Mouse (Mus musculus): Measurements from ENCODE around the gene Gm49342. TPM values are rescaled to one million over a fixed set of nuclear protein-coding genes. Genes with fewer than 3 reads are reported as not detected.
"Not testable (repeated sequence)": the region's sequence is repeated elsewhere in the genome, so short reads cannot be mapped to it uniquely, and the experiment has no call there.

Gm49342 gene
- polyA plus RNA-seq, 1 experiment, result 52.8 TPM

- H3K4me1 ChIP-seq (ENCODE audit: control insufficient read depth, insufficient read depth, low read length); H3K4me3 ChIP-seq (ENCODE audit: insufficient read depth, low read depth, low read length); H3K27me3 ChIP-seq (replicated peaks; ENCODE audit: control insufficient read depth, insufficient read depth, low read length); H3K36me3 ChIP-seq (ENCODE audit: control insufficient read depth, insufficient read depth, low read length); H3K27ac ChIP-seq (ENCODE audit: insufficient read depth, low read depth, low read length); DNase-seq: not testable (repeated sequence)
- 95% methylated on average over 5 of the region's 5 CpGs for WGBS
Measured at GRCm38 (mm10) chr14:50958289-50958995, 14.1 kb downstream of the Gm49342 start.

- H3K36me3 ChIP-seq (ENCODE audit: control insufficient read depth, insufficient read depth, low read length), result no peaks in the 10 kb centered on the region
Measured at GRCm38 (mm10) chr14:50968216-50968980, 24.1 kb downstream of the Gm49342 start.

GRCm38 (mm10) chr14:50969041-50969440 is 24.7 kb downstream of the Gm49342 start:
- WGBS, result 11% methylated on average over 1 of the region's 1 CpGs
- DNase-seq, result no peak
- TF ChIP-seq CTCF (conservative IDR thresholded peaks at IDR 0.05; ENCODE audit: insufficient read depth, insufficient read length, low read depth, low read length), result no peak
- TF ChIP-seq POLR2A (IDR thresholded peaks at IDR 0.05; ENCODE audit: low read depth, low read length), result no peak
- Histone ChIP-seq H3K27ac (ENCODE audit: insufficient read depth, low read depth, low read length) (no peak overlapping the region), H3K36me3 (ENCODE audit: control insufficient read depth, insufficient read depth, low read length) (no peaks in the 10 kb centered on the region), H3K4me3 (ENCODE audit: insufficient read depth, low read depth, low read length) (no peak overlapping the region), H3K27me3 (replicated peaks; ENCODE audit: control insufficient read depth, insufficient read depth, low read length) (no peaks in the 10 kb centered on the region), H3K4me1 (ENCODE audit: control insufficient read depth, insufficient read depth, low read length) (0 out of 2 replicates have a peak, but pooled peaks cover 2% of the 10 kb centered on the region)

More at GRCm38 (mm10) chr14:50968216-50968980, 24.1 kb downstream of the Gm49342 start:
- TF ChIP-seq POLR2A (IDR thresholded peaks at IDR 0.05; ENCODE audit: low read depth, low read length) (no peak), CTCF (conservative IDR thresholded peaks at IDR 0.05; ENCODE audit: insufficient read depth, insufficient read length, low read depth, low read length) (no peak)
- DNase-seq, result no peak
- Histone ChIP-seq H3K4me3 (ENCODE audit: insufficient read depth, low read depth, low read length) (no peak overlapping the region), H3K4me1 (ENCODE audit: control insufficient read depth, insufficient read depth, low read length) (0 out of 2 replicates have a peak, but pooled peaks cover 2% of the 10 kb centered on the region), H3K27ac (ENCODE audit: insufficient read depth, low read depth, low read length) (no peak overlapping the region), H3K27me3 (replicated peaks; ENCODE audit: control insufficient read depth, insufficient read depth, low read length) (no peaks in the 10 kb centered on the region)
- 59% methylated on average over 5 of the region's 5 CpGs for WGBS

DNA sequence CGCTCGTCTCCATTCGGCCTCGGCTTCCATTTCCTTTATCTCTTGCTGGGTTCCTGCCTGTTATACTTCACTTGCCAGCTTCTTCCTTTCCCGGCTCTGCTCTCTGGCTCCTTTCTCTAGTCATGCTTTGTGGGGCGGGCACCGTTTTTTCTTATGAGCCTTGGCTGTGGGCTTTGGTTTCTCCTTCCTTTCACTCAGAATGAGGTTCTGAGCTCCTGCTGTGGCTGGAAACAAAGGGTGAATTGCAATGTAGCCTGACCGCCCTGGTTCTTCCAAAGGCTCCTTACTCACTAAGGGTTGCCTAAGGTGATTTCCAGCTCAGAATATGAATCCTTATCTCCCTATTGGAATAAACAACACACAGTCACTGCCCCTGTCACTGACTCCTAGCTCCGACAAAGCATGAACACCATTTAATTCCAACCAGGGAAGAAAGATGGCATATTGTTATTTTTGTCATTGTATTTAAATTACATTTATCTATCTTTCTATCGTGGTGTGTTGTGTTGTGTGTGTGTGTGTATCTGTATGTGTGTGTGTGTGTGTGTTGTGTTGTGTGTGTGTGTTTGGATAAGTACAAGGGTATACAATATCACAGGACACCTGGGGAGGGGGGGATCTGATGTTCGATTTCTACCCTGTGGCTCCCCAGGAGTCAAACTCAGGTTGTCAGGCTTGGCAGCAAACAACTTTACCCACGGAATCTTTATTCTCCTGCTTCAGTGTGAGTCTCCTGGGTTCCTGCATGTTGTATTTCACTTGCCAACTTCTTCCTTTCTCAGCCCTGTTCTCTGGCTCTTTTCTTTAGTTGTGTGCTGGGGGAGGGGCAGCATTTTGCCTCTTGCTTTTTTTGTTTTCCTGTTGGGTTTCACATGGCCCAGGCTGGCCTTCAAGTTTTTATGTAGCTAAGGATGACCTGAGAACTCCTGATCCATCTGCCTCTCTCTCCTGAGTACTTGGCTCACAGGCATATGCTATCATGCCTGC is 25.5 kb downstream of the Gm49342 start:
- Histone ChIP-seq H3K27ac (ENCODE audit: insufficient read depth, low read depth, low read length) (no peak overlapping the region), H3K27me3 (replicated peaks; ENCODE audit: control insufficient read depth, insufficient read depth, low read length) (no peaks in the 10 kb centered on the region), H3K36me3 (ENCODE audit: control insufficient read depth, insufficient read depth, low read length) (no peaks in the 10 kb centered on the region), H3K4me1 (ENCODE audit: control insufficient read depth, insufficient read depth, low read length) (0 out of 2 replicates have a peak, but pooled peaks cover 2% of the 10 kb centered on the region), H3K4me3 (ENCODE audit: insufficient read depth, low read depth, low read length) (no peak overlapping the region)
- WGBS, result 53% methylated on average over 12 of the region's 12 CpGs
- DNase-seq, result no peak
- no peak for TF ChIP-seq POLR2A (IDR thresholded peaks at IDR 0.05; ENCODE audit: low read depth, low read length)
- TF ChIP-seq CTCF (conservative IDR thresholded peaks at IDR 0.05; ENCODE audit: insufficient read depth, insufficient read length, low read depth, low read length), result no peak

GRCm38 (mm10) chr14:50970822-50971221 is 26.5 kb downstream of the Gm49342 start:
- H3K27ac ChIP-seq (ENCODE audit: insufficient read depth, low read depth, low read length), result no peak overlapping the region
- H3K36me3 ChIP-seq (ENCODE audit: control insufficient read depth, insufficient read depth, low read length), result no peaks in the 10 kb centered on the region
- no peak for DNase-seq
- H3K4me1 ChIP-seq (ENCODE audit: control insufficient read depth, insufficient read depth, low read length), result 0 out of 2 replicates have a peak, but pooled peaks cover 2% of the 10 kb centered on the region
- TF ChIP-seq POLR2A (IDR thresholded peaks at IDR 0.05; ENCODE audit: low read depth, low read length) (no peak), CTCF (conservative IDR thresholded peaks at IDR 0.05; ENCODE audit: insufficient read depth, insufficient read length, low read depth, low read length) (no peak)
- no peak overlapping the region for H3K4me3 ChIP-seq (ENCODE audit: insufficient read depth, low read depth, low read length)
- WGBS, result 50% methylated on average over 1 of the region's 1 CpGs
- H3K27me3 ChIP-seq (replicated peaks; ENCODE audit: control insufficient read depth, insufficient read depth, low read length), result no peaks in the 10 kb centered on the region

DNA sequence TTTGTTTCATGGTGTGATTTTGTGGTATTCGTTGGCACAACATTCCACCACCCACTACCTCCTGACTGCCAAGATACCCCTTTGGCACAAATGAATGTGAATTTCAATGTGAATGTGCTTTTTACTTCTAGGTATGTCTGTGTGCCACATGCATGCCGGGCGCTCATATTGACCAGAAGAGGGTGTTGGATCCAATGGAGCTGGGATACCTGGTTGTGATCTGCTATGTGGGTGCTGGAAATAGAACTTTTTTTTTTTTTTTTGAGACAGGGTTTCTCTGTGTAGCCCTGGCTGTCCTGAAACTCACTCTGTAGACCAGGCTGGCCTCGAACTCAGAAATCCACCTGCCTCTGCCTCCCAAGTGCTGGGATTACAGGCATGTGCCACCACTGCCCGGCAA is 28.7 kb downstream of the Gm49342 start:
- not testable (repeated sequence) for H3K36me3 ChIP-seq (ENCODE audit: control insufficient read depth, insufficient read depth, low read length); H3K27me3 ChIP-seq (replicated peaks; ENCODE audit: control insufficient read depth, insufficient read depth, low read length); H3K27ac ChIP-seq (ENCODE audit: insufficient read depth, low read depth, low read length); H3K4me3 ChIP-seq (ENCODE audit: insufficient read depth, low read depth, low read length); H3K4me1 ChIP-seq (ENCODE audit: control insufficient read depth, insufficient read depth, low read length); DNase-seq
- WGBS, result 86% methylated on average over 5 of the region's 5 CpGs

Measured in kidney, adult 2 months (tissue).